Mouse (Mus musculus): Measurements from ENCODE around the gene Tmem53.

- no peak for TF ChIP-seq CTCF (IDR thresholded peaks at IDR 0.05; ENCODE audit: borderline replicate concordance, insufficient read depth, low read depth, low read length)
- TF ChIP-seq POLR2A (IDR thresholded peaks at IDR 0.05; ENCODE audit: borderline replicate concordance, insufficient read depth, low read length) = no peak
These were observed 2.9 kb downstream of the Tmem53 start for GRCm38 (mm10) chr4:117254672-117255071.
